Comparison of ENCODE assay signal across 9 mouse cellular contexts in genomic region chr3:121489462-121490118, GRCm38 (mm10). TPM values are rescaled to one million over a fixed set of nuclear protein-coding genes. Genes with fewer than 3 reads are reported as not detected.
DNase-seq lines count a peak whose midpoint lies in the region; ATAC-seq and TF ChIP-seq lines count a peak whose summit lies in the region.
"Had no signal": no experiment of that assay in that cellular context is flagged by ENCODE, and none has a peak within 500 bp of the region (broad histone marks: within the 10 kb centered on the region; RNA-seq: fewer than 3 reads in every experiment).

No protein-coding gene starts in this region.

- no peaks in the 10 kb centered on the region for H3K9me3 ChIP-seq in forebrain, postnatal 0 days (ENCODE audit: low read length)
- no peaks in the 10 kb centered on the region for H3K9me3 ChIP-seq in neural tube, embryonic 15.5 days (replicated peaks)

- WGBS in forebrain, postnatal 0 days = 21% methylated on average over 12 of the region's 12 CpGs
- 44% methylated on average over 12 of the region's 12 CpGs for WGBS in neural tube, embryonic 15.5 days

- peaks cover 12% of the 10 kb centered on the region; the same call in 1 of the 2 replicates for H3K4me1 ChIP-seq in forebrain, postnatal 0 days (ENCODE audit: insufficient read depth)
- H3K4me1 ChIP-seq in neural tube, embryonic 15.5 days = peaks cover 20% of the 10 kb centered on the region

- H3K4me3 ChIP-seq in forebrain, postnatal 0 days (ENCODE audit: low read depth, low read length) = no peak overlapping the region
- no peak overlapping the region for H3K4me3 ChIP-seq in left cerebral cortex, adult 2 months
- H3K4me3 ChIP-seq in neural tube, embryonic 15.5 days (replicated peaks) = no peak overlapping the region

- H3K36me3 ChIP-seq in forebrain, postnatal 0 days (ENCODE audit: insufficient read depth) = no peaks in the 10 kb centered on the region
- H3K36me3 ChIP-seq in neural tube, embryonic 15.5 days = no peaks in the 10 kb centered on the region

- intact Hi-C loops in left cerebral cortex, adult 2 months (cut with DNase I) = loop anchor here (2.0 kb wide), 1 partner anchor 63 kb away; the partner anchor contains the start of gene Cnn3

- no peak overlapping the region for H3K9ac ChIP-seq in forebrain, postnatal 0 days
- H3K9ac ChIP-seq in neural tube, embryonic 15.5 days (replicated peaks) = no peak overlapping the region
- H3K9ac ChIP-seq: liver, embryonic 14.5 days had no signal

- DNase-seq in layer of hippocampus, adult 11-12 months (ENCODE audit: low spot score) = peak; percentile 56
- DNase-seq in layer of hippocampus, postnatal 25 days (ENCODE audit: extremely low spot score in 1 of 2, low spot score in 1 of 2) = no peak
- DNase-seq in forebrain, postnatal 0 days = peak; percentile 70
- DNase-seq in left cerebral cortex, adult 2 months (ENCODE audit: extremely low spot score in 1 of 2, low spot score in 2 of 2) = no peak
- no peak for DNase-seq in embryo, embryonic 9.5 days (ENCODE audit: extremely low spot score)

- no peak for TF ChIP-seq CTCF in forebrain, postnatal 0 days (IDR thresholded peaks at IDR 0.05; ENCODE audit: low read depth)
- TF ChIP-seq CTCF in left cerebral cortex, adult 2 months (IDR thresholded peaks at IDR 0.05) = no peak

- H3K27me3 ChIP-seq in forebrain, postnatal 0 days (ENCODE audit: insufficient read depth, low read length) = no peaks in the 10 kb centered on the region
- no peaks in the 10 kb centered on the region for H3K27me3 ChIP-seq in neural tube, embryonic 15.5 days (replicated peaks)

- H3K27ac ChIP-seq in forebrain, postnatal 0 days (ENCODE audit: low read depth, low read length) = peak overlapping the region; percentile 71
- H3K27ac ChIP-seq in left cerebral cortex, adult 2 months = peak overlapping the region; percentile 59; the same call in 1 of the 2 replicates
- H3K27ac ChIP-seq in neural tube, embryonic 15.5 days (replicated peaks) = peak overlapping the region; percentile 72
- H3K27ac ChIP-seq: liver, embryonic 14.5 days had no signal

- peak; percentile 69 for ATAC-seq in forebrain, postnatal 0 days
- ATAC-seq in neural tube, embryonic 15.5 days (ENCODE audit: low FRiP score) = peak; percentile 73; the same call in 1 of the 2 replicates
- no peak for ATAC-seq in megakaryocyte progenitor cell, adult 5-6 weeks (replicated peaks; ENCODE audit: poor library complexity)
- no peak for ATAC-seq in erythroid progenitor cell, adult 5-6 weeks (replicated peaks; ENCODE audit: low FRiP score, poor library complexity, severe bottlenecking)

- 0 out of 2 replicates have a peak overlapping the region, but pooled peaks have one; percentile 3 for H3K4me2 ChIP-seq in forebrain, postnatal 0 days (ENCODE audit: low read depth)
- peak overlapping the region; percentile 13; the same call in 1 of the 2 replicates for H3K4me2 ChIP-seq in neural tube, embryonic 15.5 days

RNA-seq across cellular contexts. Expression of gene Slc44a3, which starts 42.6 kb away (rescaled TPM):
- total RNA-seq in layer of hippocampus, postnatal 25 days (2021) = not detected
- total RNA-seq in forebrain, postnatal 0 days (2014; rRNA removed) = 0.48 and 1.4 TPM in 2 replicates
- polyA plus RNA-seq in forebrain, postnatal 0 days (2015; fragmentation: Nextera tagmentation; extraction: Ambion mirVana) = 0.40 and 0.52 TPM in 2 replicates
- not detected for total RNA-seq in left cerebral cortex, adult 2 months (2021)
- polyA plus RNA-seq in neural tube, embryonic 15.5 days (2015; fragmentation: Nextera tagmentation; extraction: Ambion mirVana) = 1.2 and 2.9 TPM in 2 replicates
- total RNA-seq in megakaryocyte progenitor cell, adult 5-6 weeks (2015) = 0.30 TPM in 1 of 2 replicates, not detected in the other
- total RNA-seq in megakaryocyte progenitor cell, adult 5-6 weeks (2017) = 0.03 TPM in 1 of 2 replicates, not detected in the other
- not detected in 2 replicates for total RNA-seq in erythroid progenitor cell, adult 5-6 weeks (2015; ENCODE audit: low replicate concordance)
- not detected in 2 replicates for total RNA-seq in erythroid progenitor cell, adult 5-6 weeks (2017; ENCODE audit: low replicate concordance)

Comparison
In these comparisons a context has a peak if more than half of its experiments do, and no peak if none do; other contexts are left out.
1. DNase-seq: peak in layer of hippocampus, adult 11-12 months (single experiment) and forebrain, postnatal 0 days (single experiment); none in layer of hippocampus, postnatal 25 days (0 of 2), left cerebral cortex, adult 2 months (0 of 2) and embryo, embryonic 9.5 days (single experiment).
2. ATAC-seq: peak in forebrain, postnatal 0 days (single experiment) and neural tube, embryonic 15.5 days (single experiment); none in megakaryocyte progenitor cell, adult 5-6 weeks (single experiment) and erythroid progenitor cell, adult 5-6 weeks (single experiment).
3. Peak in every context shown above with its lines, with median percentiles within 50 percentile points of each other: H3K27ac ChIP-seq.